Mouse (Mus musculus) limb, embryonic 14.5 days (tissue): Measurements from ENCODE around the gene Nat9. TPM values are rescaled to one million over a fixed set of nuclear protein-coding genes. Genes with fewer than 3 reads are reported as not detected.

Source experiments
- ATAC-seq: fragments of 200-750 bp; cut with Nextera tagmentation; 2 replicates; pipeline ENCODE4 v1.8.0; 2017; ENCODE audit warnings: low read depth, moderate number of reproducible peaks, moderate TSS enrichment; ENCODE audit not compliant: low FRiP score
- DNase-seq: peaks from one replicate; pipeline ENCODE4 v3.0.0-alpha.2; 2015; ENCODE audit warnings: low spot score
- H3K27ac ChIP-seq: fragments of 300-500 bp; sonication (generic); replicated peaks from 2 replicates; pipeline ENCODE4 v1.5.1; 2014; ENCODE audit warnings: low read depth, mild to moderate bottlenecking, low read length, moderate library complexity, mixed read lengths
- H3K27me3 ChIP-seq: fragments of 300-500 bp; sonication (generic); 2 replicates; pipeline ENCODE4 v1.6.1; 2014; ENCODE audit warnings: low read length, mixed read lengths; ENCODE audit not compliant: control insufficient read depth, insufficient read depth
- H3K36me3 ChIP-seq: fragments of 300-500 bp; sonication (generic); 2 replicates; pipeline ENCODE4 v1.6.1; 2014; ENCODE audit warnings: mild to moderate bottlenecking, low read length, moderate library complexity, mixed read lengths; ENCODE audit not compliant: control insufficient read depth, insufficient read depth
- H3K4me1 ChIP-seq: fragments of 300-500 bp; sonication (generic); 2 replicates; pipeline ENCODE4 v1.6.1; 2014; ENCODE audit warnings: antibody characterized with exemption, low read length, mixed read lengths; ENCODE audit not compliant: control insufficient read depth, insufficient read depth
- H3K4me2 ChIP-seq: fragments of 300-500 bp; sonication (generic); replicated peaks from 2 replicates; pipeline ENCODE4 v1.6.1; 2014; ENCODE audit warnings: low read depth, mild to moderate bottlenecking, low read length, moderate library complexity; ENCODE audit not compliant: severe bottlenecking
- H3K4me3 ChIP-seq: fragments of 300-500 bp; sonication (generic); replicated peaks from 2 replicates; pipeline ENCODE4 v1.5.1; 2014; ENCODE audit warnings: low read length
- H3K9ac ChIP-seq: fragments of 300-500 bp; sonication (generic); 2 replicates; pipeline ENCODE4 v1.6.1; 2014; ENCODE audit warnings: mild to moderate bottlenecking, low read depth, low read length, moderate library complexity; ENCODE audit not compliant: severe bottlenecking
- H3K9me3 ChIP-seq: fragments of 300-500 bp; sonication (generic); 2 replicates; pipeline ENCODE4 v1.6.1; 2016; ENCODE audit warnings: low read length; ENCODE audit not compliant: control insufficient read depth
- POLR2A ChIP-seq: fragments of 200-500 bp; IDR thresholded peaks from 2 replicates; pipeline ENCODE4 v1.8.0; 2012; ENCODE audit warnings: inconsistent platforms, mild to moderate bottlenecking, moderate library complexity, borderline replicate concordance; ENCODE audit not compliant: insufficient read depth, insufficient read length; ENCODE audit errors: extremely low read depth
- WGBS: fragments of 180-500 bp; shearing (Covaris S2); extraction: QIAGEN DNeasy Blood & Tissue Kit; methylation state at CpG from one replicate; pipeline ENCODE4 v1.1.7; 2014; 5-methylcytosine and 5-hydroxymethylcytosine counted together
- polyA plus RNA-seq, 2 experiments: library from polyadenylated mRNA; depleted of rRNA in 1 of 2; stranded (reverse) in 1 of 2; unstranded in 1 of 2; fragments of >200 nt; fragmentation: Nextera tagmentation in 1 of 2; extraction: Ambion mirVana in 1 of 2; gene quantifications; 2 replicates each; pipeline versions ENCODE4 v1.2.1 to v1.2.3; 2012 to 2014

Nat9 gene
- polyA plus RNA-seq, 2 experiments = 20.0 to 32.1 TPM

GRCm38 (mm10) chr11:115226811-115227491, 39.3 kb upstream of the Nat9 start:
- no peak for ATAC-seq
- no peaks in the 10 kb centered on the region for H3K9me3 ChIP-seq
- no peaks in the 10 kb centered on the region for H3K36me3 ChIP-seq
- no peak overlapping the region for H3K4me2 ChIP-seq
- WGBS = 49% methylated on average over 14 of the region's 14 CpGs
- no peak overlapping the region for H3K27ac ChIP-seq
- DNase-seq = no peak
- H3K4me1 ChIP-seq = peaks cover 9% of the 10 kb centered on the region
- H3K4me3 ChIP-seq = no peak overlapping the region
- H3K27me3 ChIP-seq = no peaks in the 10 kb centered on the region
- TF ChIP-seq POLR2A = no peak
- no peak overlapping the region for H3K9ac ChIP-seq

GRCm38 (mm10) chr11:115225301-115225700, 37.6 kb upstream of the Nat9 start:
- Histone ChIP-seq H3K27me3 (no peaks in the 10 kb centered on the region), H3K4me1 (peaks cover 9% of the 10 kb centered on the region), H3K9me3 (no peaks in the 10 kb centered on the region), H3K4me3 (no peak overlapping the region), H3K36me3 (no peaks in the 10 kb centered on the region; the same call in 1 of the 2 replicates), H3K9ac (no peak overlapping the region), H3K4me2 (no peak overlapping the region), H3K27ac (no peak overlapping the region)
- 83% methylated on average over 6 of the region's 6 CpGs for WGBS
- no peak for DNase-seq
- no peak for TF ChIP-seq POLR2A
- ATAC-seq = no peak

- ATAC-seq = no peak
- no peak overlapping the region for H3K4me2 ChIP-seq
- 46% methylated on average over 8 of the region's 8 CpGs for WGBS
- H3K4me1 ChIP-seq = peaks cover 9% of the 10 kb centered on the region
- no peak overlapping the region for H3K9ac ChIP-seq
- no peak overlapping the region for H3K4me3 ChIP-seq
- no peaks in the 10 kb centered on the region for H3K27me3 ChIP-seq
- TF ChIP-seq POLR2A = no peak
- DNase-seq = no peak
- H3K36me3 ChIP-seq = no peaks in the 10 kb centered on the region; the same call in 1 of the 2 replicates
- H3K9me3 ChIP-seq = no peaks in the 10 kb centered on the region
- no peak overlapping the region for H3K27ac ChIP-seq
Observed at GRCm38 (mm10) chr11:115224889-115225288, 37.2 kb upstream of the Nat9 start.

- Histone ChIP-seq H3K36me3 (no peaks in the 10 kb centered on the region; the same call in 1 of the 2 replicates), H3K27ac (no peak overlapping the region), H3K4me3 (no peak overlapping the region), H3K4me1 (peaks cover 9% of the 10 kb centered on the region), H3K27me3 (no peaks in the 10 kb centered on the region), H3K9ac (no peak overlapping the region), H3K9me3 (no peaks in the 10 kb centered on the region), H3K4me2 (no peak overlapping the region)
- ATAC-seq = no peak
- no peak for DNase-seq
- TF ChIP-seq POLR2A = no peak
- WGBS = 71% methylated on average over 6 of the region's 6 CpGs
Observed at GRCm38 (mm10) chr11:115223877-115224276, 36.2 kb upstream of the Nat9 start.

GRCm38 (mm10) chr11:115223451-115223850, 35.8 kb upstream of the Nat9 start:
- DNase-seq = no peak
- Histone ChIP-seq H3K4me1 (peaks cover 9% of the 10 kb centered on the region), H3K4me3 (no peak overlapping the region), H3K27me3 (no peaks in the 10 kb centered on the region), H3K4me2 (no peak overlapping the region), H3K36me3 (no peaks in the 10 kb centered on the region; the same call in 1 of the 2 replicates), H3K9me3 (no peaks in the 10 kb centered on the region), H3K27ac (no peak overlapping the region), H3K9ac (no peak overlapping the region)
- 54% methylated on average over 11 of the region's 11 CpGs for WGBS
- TF ChIP-seq POLR2A = no peak
- ATAC-seq = no peak
